Mouse (Mus musculus) layer of hippocampus, postnatal 36 days (tissue): ENCODE data around the gene Vamp3. TPM values are rescaled to one million over a fixed set of nuclear protein-coding genes. Genes with fewer than 3 reads are reported as not detected.

Experiments used
- DNase-seq, 2 experiments: peaks; one replicate each; pipeline ENCODE4 v3.0.0; 2022
- total RNA-seq, 2 experiments: library from RNA; stranded (reverse); gene quantifications; 2 replicates each; pipeline ENCODE4 v1.2.3; 2021

Vamp3 gene
- 10 to 100 TPM; 33.6 to 34.5 TPM for total RNA-seq

GRCm38 (mm10) chr4:151057347-151058321 is at the start of gene Vamp3:
TSS of gene Vamp3 (minus strand) at chr4:151057963.
- DNase-seq: peak; percentile 98 to 99

GRCm38 (mm10) chr4:151106468-151106867 is 48.7 kb upstream of the Vamp3 start:
- DNase-seq: no peak

- no peak for DNase-seq
Measured at GRCm38 (mm10) chr4:151105886-151106285, 48.1 kb upstream of the Vamp3 start.

GRCm38 (mm10) chr4:151104147-151104546 is 46.4 kb upstream of the Vamp3 start:
- DNase-seq: no peak

- DNase-seq: peak in 1 of 2 experiments; percentile 47
Measured at GRCm38 (mm10) chr4:151103646-151104045, 45.9 kb upstream of the Vamp3 start.

- no peak for DNase-seq
Measured at GRCm38 (mm10) chr4:151097104-151097438, 39.3 kb upstream of the Vamp3 start.

GRCm38 (mm10) chr4:151096334-151097103 is 38.8 kb upstream of the Vamp3 start:
- no peak for DNase-seq

GRCm38 (mm10) chr4:151095207-151095606 is 37.4 kb upstream of the Vamp3 start:
- no peak for DNase-seq

- no peak for DNase-seq
Measured at GRCm38 (mm10) chr4:151089270-151089669, 31.5 kb upstream of the Vamp3 start, which contains the start of gene Gm13090. TSS of gene Gm13090 (plus strand) at chr4:151089570.

GRCm38 (mm10) chr4:151088819-151089218 is 31.1 kb upstream of the Vamp3 start:
- DNase-seq: no peak

- DNase-seq: no peak
Measured at GRCm38 (mm10) chr4:151087358-151087757, 29.6 kb upstream of the Vamp3 start.

GRCm38 (mm10) chr4:151083027-151083426 is 25.3 kb upstream of the Vamp3 start:
- DNase-seq: no peak

- DNase-seq: no peak
Measured at GRCm38 (mm10) chr4:151081977-151082376, 24.2 kb upstream of the Vamp3 start.

GRCm38 (mm10) chr4:151081355-151081754 is 23.6 kb upstream of the Vamp3 start:
- no peak for DNase-seq

GRCm38 (mm10) chr4:151074817-151075216 is 17.1 kb upstream of the Vamp3 start:
- DNase-seq: no peak

GRCm38 (mm10) chr4:151073108-151073744 is 15.5 kb upstream of the Vamp3 start:
- DNase-seq: peak; percentile 60 to 74

- DNase-seq: no peak
Measured at GRCm38 (mm10) chr4:151070962-151071361, 13.2 kb upstream of the Vamp3 start.

- DNase-seq: no peak
Measured at GRCm38 (mm10) chr4:151068751-151069150, 11.0 kb upstream of the Vamp3 start.

GRCm38 (mm10) chr4:151059566-151059965 is 1.8 kb upstream of the Vamp3 start:
- no peak for DNase-seq

- no peak for DNase-seq
Measured at GRCm38 (mm10) chr4:151058634-151059033, 871 bp upstream of the Vamp3 start.

GRCm38 (mm10) chr4:151051162-151051561 is 6.6 kb downstream of the Vamp3 start:
- no peak for DNase-seq

GRCm38 (mm10) chr4:151046524-151046923 is 11.2 kb downstream of the Vamp3 start:
- no peak for DNase-seq
